Mouse (Mus musculus): ENCODE measurements at regions not wholly inside any gene's neighbourhood (a gene's known extent, or its start where the extent isn't known, plus 50 kb on each side); places are given as distances from the start of the nearest gene placed in this dataset.

DNA sequence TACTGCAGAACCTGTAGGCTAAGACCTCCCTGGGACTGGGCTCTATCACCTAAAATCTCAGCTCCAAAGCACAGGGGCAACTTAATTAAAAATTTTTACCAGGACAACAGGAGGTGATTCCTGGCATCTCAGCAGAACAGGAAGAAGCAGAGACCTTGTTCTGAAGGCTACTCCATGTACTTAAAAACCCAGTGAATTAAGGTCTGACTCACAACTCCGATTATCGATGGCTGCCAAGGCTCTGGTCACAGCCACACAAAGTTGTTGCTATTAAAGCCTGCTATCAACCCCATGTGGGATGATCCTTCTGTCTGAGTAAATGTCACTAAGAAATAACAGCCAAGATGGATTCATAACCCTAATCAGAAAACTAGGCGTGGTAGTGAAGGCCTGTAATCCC is 202.3 kb upstream of the Camk1g start:
- intact Hi-C loops (cut with DNase I; ENCODE audit: low total_unique reads), result no loop called here
- no peak for DNase-seq

DNA sequence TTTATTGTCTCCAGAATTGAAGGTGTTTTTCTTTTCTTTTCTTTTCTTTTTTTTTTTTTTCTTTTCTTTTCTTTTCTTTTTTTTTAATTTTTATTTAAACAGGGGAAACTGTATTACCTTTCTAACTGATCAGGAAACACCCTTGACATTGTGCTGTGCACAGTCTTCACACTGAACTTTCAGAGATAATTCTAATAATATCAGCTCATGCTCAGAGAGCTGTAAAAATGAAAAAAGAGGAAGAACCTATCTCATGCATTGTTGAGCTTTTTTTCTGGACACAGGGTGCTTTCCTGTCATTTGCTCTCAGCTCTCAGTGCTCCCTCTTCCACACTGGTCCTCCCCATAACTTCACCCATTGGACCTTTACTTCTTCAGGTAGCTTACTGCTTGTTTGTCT is 201.0 kb upstream of the Camk1g start:
- intact Hi-C loops (cut with DNase I; ENCODE audit: low total_unique reads), result no loop called here
- DNase-seq, result no peak

DNA sequence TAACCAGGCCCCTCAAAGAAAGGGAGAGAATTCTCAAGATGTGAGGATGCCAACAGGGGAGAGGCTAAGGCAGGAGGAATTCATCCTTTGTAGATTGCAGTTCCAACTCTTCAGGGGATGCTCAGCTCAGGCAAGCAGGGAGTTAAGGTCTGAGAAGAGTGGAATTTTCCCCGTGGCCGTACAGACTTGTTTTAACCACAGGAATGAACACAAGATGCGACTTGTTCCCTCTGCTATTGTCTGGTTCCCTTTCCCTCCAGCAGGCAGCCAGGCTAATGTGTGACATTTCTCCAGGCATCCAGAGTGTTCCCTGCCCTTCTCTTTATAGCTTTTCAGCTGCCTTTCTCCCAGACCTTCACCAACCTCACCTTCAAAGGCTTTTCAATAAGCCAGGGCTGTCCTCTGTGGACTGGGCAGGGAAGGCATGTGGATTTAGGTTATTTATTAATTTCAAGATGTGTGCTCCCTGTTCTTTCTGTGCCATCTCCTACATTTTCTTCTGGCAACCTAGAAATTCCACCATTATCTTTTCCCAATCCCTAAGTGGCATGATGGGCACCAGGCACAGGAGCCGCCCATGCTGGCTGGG is 198.6 kb upstream of the Camk1g start:
- intact Hi-C loops (cut with DNase I; ENCODE audit: low total_unique reads), result no loop called here
- DNase-seq, result no peak

DNA sequence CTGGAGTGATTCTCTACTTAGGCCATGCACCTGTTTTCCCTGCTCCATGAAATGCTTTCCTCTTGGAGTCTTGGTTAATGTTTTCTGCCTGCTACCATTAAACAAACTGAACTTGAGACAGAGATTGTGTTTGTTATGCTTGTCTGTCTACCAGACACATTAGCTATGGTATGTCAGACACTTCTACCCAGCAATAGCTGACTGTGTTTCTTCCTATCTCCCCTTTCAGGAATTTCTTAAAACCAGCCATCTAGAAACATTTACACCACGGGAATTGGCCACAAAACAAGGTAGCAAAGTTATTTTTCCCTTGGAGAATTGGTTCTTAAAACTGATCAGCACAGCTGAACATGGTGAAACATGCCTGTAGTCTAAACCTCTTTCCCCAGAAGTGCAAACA is 197.1 kb upstream of the Camk1g start:
- DNase-seq, result no peak
- intact Hi-C loops (cut with DNase I; ENCODE audit: low total_unique reads), result no loop called here

DNA sequence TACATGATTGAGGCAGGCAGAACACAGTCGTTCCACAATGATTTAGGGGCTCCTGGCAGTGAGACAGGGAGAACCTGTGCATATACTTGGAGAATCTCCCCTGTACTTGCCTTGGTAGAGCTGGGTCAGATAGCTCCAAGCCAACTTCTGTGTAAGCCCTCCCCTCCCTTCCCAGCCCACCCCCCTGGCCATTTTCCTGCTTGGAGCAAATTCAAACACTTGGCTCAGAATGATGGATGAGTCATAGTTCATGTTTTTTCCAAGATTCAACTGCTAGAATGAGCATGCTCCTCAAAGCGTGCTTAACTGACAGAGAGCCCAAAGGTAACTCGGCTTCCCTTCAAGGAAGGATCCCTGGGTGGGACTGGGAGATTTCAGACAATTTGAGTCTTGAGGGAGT is 194.1 kb upstream of the Camk1g start:
- DNase-seq, result no peak
- intact Hi-C loops (cut with DNase I; ENCODE audit: low total_unique reads), result no loop called here

DNA sequence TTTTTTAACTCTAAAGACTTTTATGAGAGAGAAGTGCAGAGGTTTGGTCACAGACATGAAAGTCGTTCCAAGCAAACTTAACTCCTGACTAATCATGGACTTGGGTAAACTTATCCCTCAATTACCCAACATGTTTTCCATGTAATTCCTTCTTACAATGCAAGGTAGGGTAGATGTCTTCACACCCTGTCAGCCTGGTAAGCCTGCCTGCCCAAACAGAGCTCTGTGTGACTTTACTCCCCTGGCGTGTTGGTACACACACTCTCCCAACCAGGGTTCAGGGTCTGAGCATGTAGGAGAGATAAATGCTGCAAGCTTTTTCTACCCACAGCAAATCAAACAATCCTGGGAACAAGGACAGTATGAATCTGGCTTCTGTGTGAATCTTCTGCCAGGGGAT is 192.1 kb upstream of the Camk1g start:
- intact Hi-C loops (cut with DNase I; ENCODE audit: low total_unique reads), result no loop called here
- no peak for DNase-seq

DNA sequence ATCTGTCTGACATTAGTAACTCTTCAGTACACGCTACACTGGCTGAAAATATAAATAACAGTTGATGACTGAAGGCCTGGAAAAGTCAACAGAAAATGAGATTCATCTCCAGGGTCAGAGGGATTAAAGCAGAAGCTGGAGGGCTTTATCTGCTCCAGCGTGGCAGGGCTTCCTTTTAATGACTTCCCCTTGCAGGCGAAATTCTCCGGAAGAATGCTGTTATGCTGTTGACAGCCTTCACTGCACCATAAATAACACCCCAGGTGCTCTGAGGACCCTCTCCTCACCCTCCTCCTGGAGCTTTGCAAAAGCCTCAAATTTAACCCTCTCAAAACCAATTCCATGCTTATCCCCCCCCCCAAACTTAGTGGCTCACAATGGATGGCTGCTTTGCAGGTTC is 188.0 kb upstream of the Camk1g start:
- intact Hi-C loops (cut with DNase I; ENCODE audit: low total_unique reads), result no loop called here
- no peak for DNase-seq

DNA sequence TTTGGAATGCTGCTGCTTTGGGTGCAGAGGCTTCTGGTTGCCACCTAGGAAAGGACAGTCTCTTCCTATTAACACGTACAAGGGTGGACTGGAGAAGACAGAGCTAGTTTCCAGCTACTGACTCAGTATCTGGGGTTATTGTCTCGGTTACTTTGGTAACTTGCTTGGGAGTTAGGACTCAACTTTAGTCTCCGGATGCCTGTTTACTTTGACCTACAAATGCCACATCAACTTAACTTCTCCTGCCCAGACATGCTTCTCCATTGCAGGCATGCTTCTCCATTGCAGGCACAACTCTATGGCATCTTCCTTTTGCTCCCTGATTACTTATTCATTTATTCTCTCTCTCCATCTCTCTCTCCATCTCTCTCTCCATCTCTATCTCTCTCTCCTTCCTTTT is 184.6 kb upstream of the Camk1g start:
- intact Hi-C loops (cut with DNase I; ENCODE audit: low total_unique reads), result no loop called here
- no peak for DNase-seq

DNA sequence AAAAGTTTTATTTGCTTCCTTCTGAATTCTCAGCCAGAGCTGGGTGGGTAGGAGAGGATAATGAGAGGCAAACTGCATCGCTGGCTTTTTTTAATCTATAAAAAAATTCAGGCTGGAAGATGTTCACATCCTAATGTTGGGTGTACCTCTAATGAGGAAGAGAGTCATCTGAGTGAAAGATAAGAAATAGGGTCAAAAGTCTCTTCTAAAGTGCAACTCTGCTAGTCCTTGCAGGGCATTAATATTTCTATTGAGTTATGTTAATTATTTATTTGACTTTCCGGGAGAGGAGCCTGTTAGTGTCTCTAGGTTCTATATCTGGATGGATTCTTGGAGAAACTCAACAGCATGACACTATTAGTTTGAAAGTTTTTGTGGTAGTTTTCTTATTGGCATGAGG is 182.2 kb upstream of the Camk1g start:
- intact Hi-C loops (cut with DNase I; ENCODE audit: low total_unique reads), result no loop called here
- no peak for DNase-seq

DNA sequence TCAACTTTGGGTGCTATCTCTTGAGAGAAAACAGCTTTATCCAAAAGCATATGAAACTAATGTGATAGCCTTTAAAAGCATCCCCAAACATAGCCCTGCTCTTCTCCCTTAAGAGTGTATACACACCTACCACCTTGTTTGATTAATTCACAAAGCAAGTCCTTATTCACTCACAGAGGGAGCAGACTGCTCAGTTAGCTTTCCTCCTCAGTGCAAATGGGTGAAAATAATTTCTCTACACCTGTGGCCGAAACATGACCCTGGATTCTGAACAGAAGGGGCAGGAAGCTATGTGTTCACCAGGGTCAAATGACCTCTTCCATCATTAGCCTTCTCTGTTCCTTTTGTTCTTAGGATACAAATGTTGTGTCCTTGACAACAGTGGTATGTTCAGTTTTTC is 181.2 kb upstream of the Camk1g start:
- intact Hi-C loops (cut with DNase I; ENCODE audit: low total_unique reads), result no loop called here
- no peak for DNase-seq

DNA sequence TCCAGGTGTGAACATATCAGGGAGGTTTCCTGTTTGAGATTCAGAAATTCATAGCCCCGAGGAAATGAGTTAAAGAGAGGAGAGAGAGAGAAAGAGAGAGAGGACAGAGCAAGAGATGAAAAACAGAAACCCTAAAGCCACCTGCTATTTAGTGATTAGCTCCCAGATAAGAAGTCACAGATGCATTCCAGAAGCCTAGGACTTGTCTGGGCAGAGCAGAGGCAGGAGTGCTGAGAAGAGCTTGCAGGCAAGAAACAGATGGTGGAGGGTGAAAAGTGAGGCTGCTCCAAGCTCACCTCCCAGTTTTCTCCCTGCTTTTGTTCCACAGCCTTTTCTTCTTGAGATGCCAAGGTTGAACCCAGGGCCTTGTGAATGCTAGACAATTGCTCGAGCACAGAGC is 180.7 kb upstream of the Camk1g start:
- intact Hi-C loops (cut with DNase I; ENCODE audit: low total_unique reads), result no loop called here
- DNase-seq, result no peak

DNA sequence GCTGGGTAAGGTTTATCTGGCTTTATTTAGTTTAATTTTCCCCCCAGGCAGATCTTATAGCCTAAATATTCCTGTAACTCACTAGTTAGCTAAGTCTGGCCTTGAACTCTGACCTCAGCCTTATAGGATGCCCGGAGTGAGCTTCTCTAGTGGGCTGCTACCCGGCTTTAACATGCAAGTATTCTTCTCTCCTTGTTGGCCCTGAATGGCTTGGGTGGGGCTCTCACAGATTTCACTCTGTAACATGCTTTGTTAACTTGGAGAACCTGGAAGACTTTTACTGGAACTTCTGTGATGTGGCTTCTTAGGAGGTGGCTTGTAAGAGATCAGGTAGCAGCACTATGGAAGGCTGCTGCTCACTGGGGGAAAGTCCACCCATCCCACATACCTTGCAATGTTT is 177.3 kb upstream of the Camk1g start:
- intact Hi-C loops (cut with DNase I; ENCODE audit: low total_unique reads), result no loop called here
- DNase-seq, result no peak

DNA sequence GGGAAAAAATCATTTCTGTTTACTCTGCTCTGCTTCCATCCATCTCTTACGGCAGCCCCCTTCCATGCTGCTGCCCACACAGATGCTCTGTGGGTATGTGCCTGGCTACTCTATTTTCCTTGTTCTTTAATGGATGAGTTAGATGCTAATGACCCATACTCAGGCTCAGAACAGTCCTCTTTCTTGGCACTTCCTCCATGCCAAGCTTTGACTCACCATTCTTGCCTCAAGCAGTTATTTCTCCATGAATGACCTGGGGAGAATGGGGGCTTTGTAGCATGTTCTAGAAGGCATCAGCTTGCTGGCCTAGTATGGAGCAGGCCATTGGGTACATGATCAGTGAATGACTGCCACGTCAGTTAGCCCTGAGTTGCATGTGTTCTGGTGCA is 175.9 kb upstream of the Camk1g start:
- intact Hi-C loops (cut with DNase I; ENCODE audit: low total_unique reads), result no loop called here
- DNase-seq, result no peak

DNA sequence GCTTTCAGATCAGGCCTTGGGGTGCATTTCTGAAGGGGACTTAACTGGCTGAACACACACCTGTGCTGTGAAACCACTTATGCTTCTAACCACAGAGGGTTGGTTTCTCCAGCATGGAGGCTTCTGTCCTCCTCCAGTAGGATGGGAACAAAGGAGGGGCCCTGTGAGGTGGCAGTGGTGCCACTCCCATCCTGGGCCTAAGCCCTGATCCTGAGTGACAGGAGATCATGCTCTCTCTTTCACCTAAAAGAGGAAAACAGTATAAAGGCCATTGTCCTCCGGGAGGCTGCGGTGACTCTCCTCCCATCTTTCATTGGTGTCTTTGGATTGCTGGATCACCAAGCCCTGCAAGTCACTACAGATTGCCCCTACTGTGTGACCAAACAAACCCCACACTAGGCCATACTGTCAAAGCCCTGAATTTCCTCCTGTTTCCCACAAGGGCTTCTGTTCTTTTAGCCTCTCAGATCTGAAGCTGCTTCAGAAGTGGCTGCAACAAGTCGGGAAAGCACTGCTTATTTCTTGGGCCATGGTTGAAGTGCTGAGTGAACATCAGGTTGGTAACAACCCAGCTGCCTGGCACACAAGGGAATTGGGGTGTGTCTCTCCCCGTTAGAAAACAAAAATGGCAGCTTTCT is 175.4 kb upstream of the Camk1g start:
- DNase-seq, result no peak
- intact Hi-C loops (cut with DNase I; ENCODE audit: low total_unique reads), result no loop called here

DNA sequence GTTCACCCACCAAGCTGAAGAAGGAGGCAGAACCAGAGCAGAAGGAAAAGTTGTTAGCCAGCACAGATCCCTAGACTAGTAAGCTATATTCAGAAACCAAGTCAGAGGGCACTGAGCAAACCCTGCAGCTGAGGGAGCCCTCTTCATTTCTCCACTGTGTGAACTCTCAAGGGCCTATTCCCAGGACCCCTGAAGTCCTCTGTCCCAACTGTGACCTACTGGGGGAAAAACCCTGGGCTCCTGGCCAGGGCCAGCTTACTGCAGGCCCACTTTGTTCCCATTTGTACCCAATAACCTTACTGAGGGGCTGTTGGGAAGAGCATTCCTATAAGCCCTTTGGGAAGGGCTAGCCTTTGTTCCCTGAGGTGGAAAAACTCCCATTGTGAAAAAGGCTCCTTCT is 174.7 kb upstream of the Camk1g start:
- intact Hi-C loops (cut with DNase I; ENCODE audit: low total_unique reads), result no loop called here
- no peak for DNase-seq

DNA sequence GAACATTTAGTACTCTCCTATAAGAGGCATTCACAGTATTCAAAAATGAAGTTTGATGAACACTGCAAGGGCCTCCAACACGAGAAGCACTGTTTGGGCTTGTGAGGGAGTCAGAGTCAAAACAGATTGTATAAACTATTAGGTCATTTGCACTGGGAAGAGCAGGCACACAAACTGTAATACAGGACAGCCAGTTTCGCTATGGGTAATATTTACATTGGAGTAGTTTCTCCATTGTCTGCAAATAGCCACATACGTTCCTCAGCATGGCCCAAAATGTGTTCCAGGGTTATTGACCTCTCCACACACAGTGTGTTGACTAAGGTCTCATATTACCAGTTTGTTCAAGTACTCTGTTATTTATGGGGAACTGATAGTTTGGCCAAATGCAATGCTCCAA is 173.7 kb upstream of the Camk1g start:
- no peak for DNase-seq
- intact Hi-C loops (cut with DNase I; ENCODE audit: low total_unique reads), result no loop called here

DNA sequence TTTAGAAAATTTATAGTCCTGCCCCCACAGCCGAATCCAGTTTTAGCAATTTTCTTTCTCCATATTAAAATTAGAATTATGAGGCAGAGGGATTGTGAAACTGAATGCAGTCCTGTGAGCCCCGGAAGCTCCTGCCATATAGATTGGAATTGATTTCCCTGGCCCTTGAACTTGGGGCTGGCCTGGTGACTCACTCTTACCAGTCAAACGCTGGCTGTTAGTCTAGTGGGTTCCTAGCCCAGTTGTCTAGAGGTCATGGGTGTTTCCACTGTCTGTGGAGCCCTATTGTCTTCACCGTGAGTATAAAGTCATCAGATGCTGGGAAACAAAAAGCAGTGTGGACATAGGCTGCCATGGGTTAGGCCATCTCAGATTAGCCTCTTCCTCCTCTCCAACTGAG is 173.2 kb upstream of the Camk1g start:
- no peak for DNase-seq
- intact Hi-C loops (cut with DNase I; ENCODE audit: low total_unique reads), result no loop called here

DNA sequence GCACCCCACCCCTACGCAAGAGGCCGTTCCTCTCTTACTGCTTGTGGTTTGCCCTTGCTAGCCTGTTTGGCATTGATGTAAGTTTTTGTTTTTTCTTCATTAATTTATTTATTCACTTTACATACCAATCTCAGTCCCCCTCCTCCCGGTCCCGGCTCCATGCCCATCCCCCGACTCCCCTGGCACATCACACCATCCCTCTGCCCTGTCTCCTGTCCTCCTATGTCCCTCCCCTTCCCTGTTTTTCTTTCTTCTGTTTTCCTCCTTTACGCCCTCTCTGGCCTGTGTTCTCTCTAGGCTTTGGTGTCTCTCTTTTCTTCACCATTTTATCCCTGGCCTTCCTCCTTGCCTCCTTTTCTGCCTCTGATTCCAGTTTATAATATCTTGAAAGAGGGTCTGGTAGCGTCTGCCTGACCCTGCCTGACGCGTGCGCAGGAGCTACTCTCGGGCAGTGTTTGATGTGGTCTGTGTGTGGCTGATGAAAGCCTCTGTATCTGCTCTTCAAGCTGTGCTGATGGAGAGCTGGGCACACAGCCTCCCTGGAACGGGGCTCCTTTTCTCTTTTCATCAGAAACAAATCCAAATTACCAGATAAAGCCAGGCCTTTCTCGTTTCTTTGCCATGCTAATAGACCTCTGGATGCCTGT is 172.0 kb upstream of the Camk1g start:
- DNase-seq, result no peak
- intact Hi-C loops (cut with DNase I; ENCODE audit: low total_unique reads), result no loop called here

DNA sequence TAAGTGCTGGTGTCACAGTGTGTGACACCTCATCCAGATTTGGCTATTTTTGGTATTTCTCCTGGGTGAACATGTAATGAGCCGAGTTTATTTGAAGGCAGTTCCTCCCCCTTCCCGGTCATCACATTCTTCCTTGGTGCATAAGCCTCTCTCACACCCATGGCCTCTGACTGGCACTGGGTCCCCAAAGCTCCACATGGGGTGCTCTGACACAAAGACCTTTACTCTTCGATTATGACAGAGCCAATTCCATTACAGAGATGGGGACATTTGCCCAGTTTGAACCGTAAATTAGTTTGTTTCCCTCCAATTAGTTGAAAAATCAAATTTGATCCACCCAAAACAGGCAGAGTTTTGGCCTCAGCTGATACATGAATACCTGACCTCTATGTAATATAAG is 171.2 kb upstream of the Camk1g start:
- intact Hi-C loops (cut with DNase I; ENCODE audit: low total_unique reads), result no loop called here

DNA sequence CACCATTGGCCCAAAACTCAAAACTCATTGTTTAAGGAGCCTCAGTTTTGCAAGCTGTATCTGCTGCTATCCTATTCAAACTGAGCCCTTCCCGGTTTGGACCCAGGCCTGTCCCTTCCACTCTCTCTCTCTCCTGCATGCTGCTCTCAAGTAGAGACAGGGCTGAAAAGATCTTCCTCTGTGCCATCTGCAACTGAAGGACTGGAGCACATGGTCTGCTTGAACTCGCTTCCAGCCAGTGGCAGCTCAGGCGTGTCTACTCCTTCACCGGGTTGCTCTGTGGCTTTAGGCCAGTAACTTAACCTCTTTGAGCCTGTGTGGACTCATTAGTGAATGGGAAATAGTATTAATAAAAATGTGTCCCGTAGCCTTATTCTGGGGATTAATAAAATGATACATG is 170.4 kb upstream of the Camk1g start:
- DNase-seq, result no peak
- intact Hi-C loops (cut with DNase I; ENCODE audit: low total_unique reads), result no loop called here

More for the DNA sequence above, 171.2 kb upstream of the Camk1g start:
- no peak for DNase-seq

DNA sequence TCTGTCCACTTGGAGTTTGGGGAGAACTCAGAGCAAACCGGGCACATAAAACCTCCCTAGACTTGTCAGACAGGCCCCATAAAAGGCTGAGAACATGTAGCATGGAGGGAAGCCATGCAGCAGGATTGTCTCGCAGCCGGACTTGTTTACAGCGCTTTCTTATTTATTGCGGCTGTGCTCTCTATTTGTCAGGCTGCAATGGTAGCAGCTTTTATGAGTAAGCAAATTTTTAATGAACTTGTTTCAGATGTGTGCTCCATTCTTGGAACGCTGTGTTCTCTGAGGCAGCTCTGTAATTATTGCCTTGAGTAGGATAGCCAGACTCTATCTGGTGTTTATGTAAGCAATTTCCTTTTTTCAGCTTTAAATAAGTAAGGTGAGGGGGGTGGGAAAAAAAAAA is 169.2 kb upstream of the Camk1g start:
- DNase-seq, result no peak
- intact Hi-C loops (cut with DNase I; ENCODE audit: low total_unique reads), result no loop called here

DNA sequence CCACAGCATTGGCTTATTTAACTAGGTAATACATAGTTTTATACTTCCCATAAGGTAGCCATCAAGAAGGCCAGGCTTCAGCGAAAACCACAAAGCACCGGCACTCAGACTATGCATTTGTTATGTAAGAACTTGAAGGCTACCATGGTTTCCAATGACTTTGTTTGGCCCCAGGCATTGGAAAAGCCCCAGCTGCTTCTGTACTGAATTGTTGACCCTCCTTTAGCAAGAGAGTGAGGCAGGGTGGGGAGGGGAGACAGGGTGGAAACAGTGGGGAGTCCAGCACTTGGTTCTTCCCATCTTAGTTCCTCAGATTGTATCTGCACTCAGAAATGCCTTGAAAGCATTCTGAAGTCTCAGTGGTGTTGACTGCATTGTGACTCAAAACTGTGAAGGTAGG is 168.3 kb upstream of the Camk1g start:
- intact Hi-C loops (cut with DNase I; ENCODE audit: low total_unique reads), result no loop called here
- no peak for DNase-seq

Data from gastrocnemius, postnatal 14 days (tissue).